Mouse (Mus musculus) neural tube, embryonic 15.5 days (tissue): ENCODE data around the gene Traf2. TPM values are rescaled to one million over a fixed set of nuclear protein-coding genes. Genes with fewer than 3 reads are reported as not detected.
A peak's percentile ranks its signal among the peaks of the same experiment; 100 is the strongest.

Experiments used
- ATAC-seq: fragments of 200-750 bp; cut with Nextera tagmentation; 2 replicates; pipeline ENCODE4 v1.8.0; 2017; ENCODE audit warnings: mild to moderate bottlenecking, moderate TSS enrichment, moderate library complexity; ENCODE audit not compliant: low FRiP score
- H3K27ac ChIP-seq: fragments of 300-500 bp; sonication (generic); replicated peaks from 2 replicates; pipeline ENCODE4 v1.5.1; 2015; ENCODE audit warnings: mild to moderate bottlenecking, inconsistent platforms
- H3K27me3 ChIP-seq: fragments of 300-500 bp; sonication (generic); replicated peaks from 2 replicates; pipeline ENCODE4 v1.6.1; 2015; ENCODE audit warnings: inconsistent platforms
- H3K36me3 ChIP-seq: fragments of 300-500 bp; sonication (generic); 2 replicates; pipeline ENCODE4 v1.6.1; 2015; ENCODE audit warnings: inconsistent platforms
- H3K4me1 ChIP-seq: fragments of 300-500 bp; sonication (generic); 2 replicates; pipeline ENCODE4 v1.6.1; 2015; ENCODE audit warnings: inconsistent platforms
- H3K4me2 ChIP-seq: fragments of 300-500 bp; sonication (generic); 2 replicates; pipeline ENCODE4 v1.6.1; 2015; ENCODE audit warnings: inconsistent platforms, mild to moderate bottlenecking, moderate library complexity
- H3K4me3 ChIP-seq: fragments of 300-500 bp; sonication (generic); replicated peaks from 2 replicates; pipeline ENCODE4 v1.5.1; 2015; ENCODE audit warnings: mild to moderate bottlenecking, inconsistent platforms
- H3K9ac ChIP-seq: fragments of 300-500 bp; sonication (generic); replicated peaks from 2 replicates; pipeline ENCODE4 v1.6.1; 2015; ENCODE audit warnings: mild to moderate bottlenecking, inconsistent platforms
- H3K9me3 ChIP-seq: fragments of 300-500 bp; sonication (generic); replicated peaks from 2 replicates; pipeline ENCODE4 v1.6.1; 2016; ENCODE audit warnings: inconsistent platforms
- WGBS: fragments of 180-500 bp; shearing (Covaris S2); methylation state at CpG from one replicate; pipeline ENCODE4 v1.1.7; 2015; ENCODE audit warnings: mixed read lengths; 5-methylcytosine and 5-hydroxymethylcytosine counted together
- polyA plus RNA-seq: library from polyadenylated mRNA; unstranded; fragments of >200 nt; fragmentation: Nextera tagmentation; extraction: Ambion mirVana; gene quantifications from 2 replicates; pipeline ENCODE4 v1.2.1, GENCODE M21; 2015

Gene Traf2
- polyA plus RNA-seq, 1 experiment from 2014 or later: 15.4 TPM

GRCm38 (mm10) chr2:25581294-25581864 lies 34.6 kb upstream of the Traf2 start, which contains the start of gene Ajm1:
Gene Ajm1, minus strand, starts transcription at chr2:25581757.
- Histone ChIP-seq H3K9ac (peak within 1 kb of the TSS; percentile 62), H3K4me3 (peak within 1 kb of the TSS; percentile 60), H3K27ac (peak within 1 kb of the TSS; percentile 71), H3K4me2 (peak within 1 kb of the TSS; percentile 84), H3K9me3 (no peaks in the 10 kb centered on the region), H3K27me3 (peaks cover 44% of the 10 kb centered on the region), H3K36me3 (peaks cover 36% of the 10 kb centered on the region), H3K4me1 (peaks cover 73% of the 10 kb centered on the region)
- ATAC-seq: peak; percentile 78
- 5% methylated on average over 19 of the region's 19 CpGs for WGBS

DNA sequence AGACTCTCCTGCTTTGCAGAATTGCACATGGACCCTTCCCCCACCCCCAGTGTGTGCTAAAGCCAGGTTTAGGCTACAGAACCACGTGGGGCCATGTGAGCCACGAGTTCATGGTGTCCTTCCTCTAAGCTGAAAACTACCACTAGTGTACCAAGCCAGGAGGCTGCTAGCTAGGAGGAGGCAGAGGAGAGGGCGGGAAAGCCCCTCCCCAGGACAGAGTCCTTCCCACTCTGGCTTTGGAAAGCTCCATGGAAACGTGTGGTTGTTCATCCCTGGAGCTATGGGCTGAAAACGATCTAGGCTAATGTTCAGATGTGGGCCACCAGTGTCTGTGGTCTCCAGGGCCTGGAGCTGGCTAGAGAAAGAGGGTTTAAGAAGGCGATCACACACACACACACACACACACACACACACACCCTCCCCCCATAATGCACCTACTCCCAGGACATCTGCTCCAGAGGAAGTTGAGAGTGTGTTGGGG lies 33.9 kb upstream of the Traf2 start:
- Histone ChIP-seq H3K4me3 (peak overlapping the region; percentile 60), H3K27me3 (peaks cover 48% of the 10 kb centered on the region), H3K4me1 (peaks cover 76% of the 10 kb centered on the region), H3K36me3 (peaks cover 37% of the 10 kb centered on the region), H3K4me2 (peak overlapping the region; percentile 84), H3K27ac (no peak overlapping the region), H3K9me3 (no peaks in the 10 kb centered on the region), H3K9ac (peak overlapping the region; percentile 62)
- WGBS: 35% methylated on average over 6 of the region's 6 CpGs
- peak; percentile 3; the same call in 1 of the 2 replicates for ATAC-seq

DNA sequence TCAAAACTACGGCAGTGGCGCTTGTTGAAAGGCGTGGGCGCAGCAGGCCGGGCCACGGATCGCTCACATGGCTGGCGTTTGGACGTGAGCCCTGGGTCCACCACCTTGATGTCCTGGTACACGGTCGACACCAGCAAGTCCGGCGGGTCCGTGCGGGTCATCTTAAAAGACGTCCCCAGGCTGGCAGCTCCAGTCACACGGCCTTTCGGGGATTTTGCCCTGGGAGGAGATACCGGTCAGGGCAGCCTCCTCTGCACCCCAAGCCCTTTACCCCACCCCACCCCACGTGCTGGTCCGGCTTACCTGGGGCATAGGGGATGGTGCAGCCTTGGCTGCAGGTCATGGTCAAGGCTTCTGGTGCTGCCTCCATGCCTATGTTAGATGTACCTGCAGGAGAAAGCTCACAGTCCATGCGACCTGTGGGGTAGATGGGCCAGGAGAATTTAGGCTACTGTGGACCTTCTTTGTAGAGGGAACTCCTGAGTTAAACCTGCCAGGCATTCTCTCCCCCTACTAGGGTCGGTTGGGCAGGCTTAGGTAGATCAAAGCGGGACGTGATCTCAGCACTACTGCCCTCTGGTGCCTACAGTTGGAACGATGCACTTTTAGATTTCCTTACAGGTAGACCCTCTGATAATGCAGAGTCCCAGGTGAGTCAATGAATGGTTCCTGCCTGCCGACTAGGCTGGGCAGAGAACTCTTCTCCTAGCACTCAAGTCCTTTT lies 33.2 kb upstream of the Traf2 start:
- 9% methylated on average over 27 of the region's 27 CpGs for WGBS
- Histone ChIP-seq H3K36me3 (peaks cover 30% of the 10 kb centered on the region), H3K4me2 (peak overlapping the region; percentile 84), H3K4me3 (peak overlapping the region; percentile 60), H3K27ac (no peak overlapping the region), H3K9me3 (no peaks in the 10 kb centered on the region), H3K9ac (no peak overlapping the region), H3K27me3 (peaks cover 48% of the 10 kb centered on the region), H3K4me1 (peaks cover 83% of the 10 kb centered on the region)
- no peak for ATAC-seq

- Histone ChIP-seq H3K4me2 (peak overlapping the region; percentile 84), H3K4me1 (peaks cover 85% of the 10 kb centered on the region), H3K4me3 (peak overlapping the region; percentile 60; the same call in 1 of the 2 replicates), H3K27me3 (peaks cover 48% of the 10 kb centered on the region), H3K9ac (no peak overlapping the region), H3K9me3 (no peaks in the 10 kb centered on the region), H3K27ac (no peak overlapping the region), H3K36me3 (peaks cover 22% of the 10 kb centered on the region)
- no peak for ATAC-seq
- WGBS: 10% methylated on average over 77 of the region's 77 CpGs
Measured at GRCm38 (mm10) chr2:25578796-25579736, 32.3 kb upstream of the Traf2 start.

- Histone ChIP-seq H3K4me1 (peaks cover 85% of the 10 kb centered on the region), H3K9ac (no peak overlapping the region), H3K27me3 (peaks cover 48% of the 10 kb centered on the region), H3K36me3 (peaks cover 15% of the 10 kb centered on the region), H3K4me2 (peak overlapping the region; percentile 32), H3K4me3 (no peak overlapping the region; the same call in 1 of the 2 replicates), H3K9me3 (no peaks in the 10 kb centered on the region), H3K27ac (no peak overlapping the region)
- no peak for ATAC-seq
- WGBS: 14% methylated on average over 75 of the region's 75 CpGs
Measured at GRCm38 (mm10) chr2:25577951-25578795, 31.4 kb upstream of the Traf2 start.

DNA sequence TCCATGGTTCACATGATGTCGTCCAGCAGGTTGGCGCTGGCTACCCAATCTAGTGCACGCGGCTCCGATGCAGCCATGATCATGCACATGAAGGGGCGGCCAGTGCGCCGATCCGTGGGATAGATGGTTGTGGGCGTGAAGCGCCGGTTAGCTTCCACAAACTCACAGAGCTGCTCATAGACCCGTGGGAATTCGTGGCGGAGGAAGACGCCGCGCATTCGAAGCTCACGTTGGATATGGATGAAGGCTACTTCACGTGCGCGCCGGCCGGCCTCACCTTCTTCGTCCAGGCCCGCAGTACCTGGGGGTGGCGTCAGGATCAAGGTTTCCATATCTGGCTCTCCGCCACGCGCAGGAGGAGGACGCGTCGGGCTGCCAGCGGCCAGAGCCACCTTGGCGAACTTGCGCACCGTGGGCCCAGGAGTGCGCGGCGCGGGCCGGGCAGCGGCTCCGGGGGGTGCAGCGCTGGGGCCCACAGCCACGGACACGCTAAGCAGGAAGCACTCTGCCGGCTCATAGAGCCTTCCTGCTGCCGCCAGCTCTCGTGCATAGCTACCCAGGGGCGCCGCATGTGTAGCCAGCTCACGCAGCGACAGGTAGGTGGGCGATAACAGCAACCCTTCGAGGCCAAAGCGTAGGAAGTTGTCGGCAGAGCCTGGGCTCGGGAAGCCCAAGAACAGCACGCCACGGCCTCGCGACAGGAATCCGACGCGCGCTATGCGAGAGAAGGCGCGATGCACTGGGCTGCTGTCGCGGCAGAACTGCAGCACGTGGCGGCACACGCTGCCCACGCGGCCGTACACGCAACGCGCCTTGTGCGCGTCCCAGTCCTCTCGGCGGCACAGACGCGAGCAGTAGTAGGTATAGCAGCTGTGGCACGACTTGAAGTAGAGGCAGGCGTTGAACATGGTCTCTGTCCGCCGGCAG lies 30.5 kb upstream of the Traf2 start:
- no peak overlapping the region for H3K27ac ChIP-seq
- H3K4me1 ChIP-seq: peaks cover 84% of the 10 kb centered on the region
- WGBS: 20% methylated on average over 92 of the region's 92 CpGs
- H3K9ac ChIP-seq: no peak overlapping the region
- H3K27me3 ChIP-seq: peaks cover 48% of the 10 kb centered on the region
- H3K9me3 ChIP-seq: no peaks in the 10 kb centered on the region
- peak overlapping the region; percentile 32 for H3K4me2 ChIP-seq
- no peak for ATAC-seq
- no peak overlapping the region; the same call in 1 of the 2 replicates for H3K4me3 ChIP-seq
- H3K36me3 ChIP-seq: peaks cover 14% of the 10 kb centered on the region

GRCm38 (mm10) chr2:25576028-25576850 lies 29.5 kb upstream of the Traf2 start:
- peak overlapping the region; percentile 82; the same call in 1 of the 2 replicates for H3K4me2 ChIP-seq
- H3K4me3 ChIP-seq: peak overlapping the region; percentile 64; the same call in 1 of the 2 replicates
- WGBS: 77% methylated on average over 16 of the region's 16 CpGs
- H3K27ac ChIP-seq: no peak overlapping the region
- H3K27me3 ChIP-seq: peaks cover 48% of the 10 kb centered on the region
- H3K9me3 ChIP-seq: no peaks in the 10 kb centered on the region
- no peak overlapping the region for H3K9ac ChIP-seq
- ATAC-seq: no peak
- peaks cover 75% of the 10 kb centered on the region for H3K4me1 ChIP-seq
- peaks cover 15% of the 10 kb centered on the region for H3K36me3 ChIP-seq

GRCm38 (mm10) chr2:25575432-25576027 lies 28.8 kb upstream of the Traf2 start:
- ATAC-seq: no peak
- H3K9ac ChIP-seq: peak overlapping the region; percentile 50; the same call in 1 of the 2 replicates

More at GRCm38 (mm10) chr2:25575432-25576027, 28.8 kb upstream of the Traf2 start:
- peak overlapping the region; percentile 82 for H3K4me2 ChIP-seq
- H3K4me3 ChIP-seq: peak overlapping the region; percentile 64
- H3K36me3 ChIP-seq: peaks cover 18% of the 10 kb centered on the region
- H3K27ac ChIP-seq: peak overlapping the region; percentile 95
- H3K4me1 ChIP-seq: peaks cover 68% of the 10 kb centered on the region
- peaks cover 46% of the 10 kb centered on the region for H3K27me3 ChIP-seq
- H3K9me3 ChIP-seq: no peaks in the 10 kb centered on the region
- WGBS: 18% methylated on average over 21 of the region's 21 CpGs
